ENCODE assay signal across 30 mouse cellular contexts in genomic region chr9:59526727-59527126, GRCm38 (mm10). TPM values are rescaled to one million over a fixed set of nuclear protein-coding genes. Genes with fewer than 3 reads are reported as not detected.
"Had no signal": no experiment of that assay in that cellular context is flagged by ENCODE, and none has a peak within 500 bp of the region (broad histone marks: within the 10 kb centered on the region; RNA-seq: fewer than 3 reads in every experiment).

No protein-coding gene starts in this region.

- H3K9me3 ChIP-seq: heart, embryonic 13.5 days; heart, embryonic 15.5 days; hindbrain, embryonic 13.5 days; intestine, embryonic 15.5 days; limb, embryonic 10.5 days; limb, embryonic 12.5 days had no signal

- H3K9ac ChIP-seq: heart, embryonic 13.5 days; heart, embryonic 15.5 days; hindbrain, embryonic 13.5 days; intestine, embryonic 15.5 days; limb, embryonic 12.5 days had no signal

- H3K27ac ChIP-seq: heart, adult 2 months; heart, embryonic 13.5 days; heart, embryonic 15.5 days; hindbrain, embryonic 13.5 days; intestine, embryonic 15.5 days; layer of hippocampus, adult 2 months; left cerebral cortex, adult 2 months; limb, embryonic 10.5 days; limb, embryonic 12.5 days had no signal

- H3K4me1 ChIP-seq: heart, embryonic 15.5 days; hindbrain, embryonic 13.5 days; intestine, embryonic 15.5 days; limb, embryonic 10.5 days; limb, embryonic 12.5 days had no signal

- H3K4me3 ChIP-seq: heart, adult 2 months; heart, embryonic 13.5 days; heart, embryonic 15.5 days; hindbrain, embryonic 13.5 days; intestine, embryonic 15.5 days; layer of hippocampus, adult 2 months; left cerebral cortex, adult 2 months; limb, embryonic 10.5 days; limb, embryonic 12.5 days had no signal

- H3K27me3 ChIP-seq: heart, embryonic 13.5 days; heart, embryonic 15.5 days; hindbrain, embryonic 13.5 days; intestine, embryonic 15.5 days; limb, embryonic 12.5 days had no signal

- ATAC-seq: hindbrain, embryonic 16.5 days; inflammation-experienced regulatory T-cells, adult 6 months; intestine, embryonic 15.5 days; intestine, postnatal 0 days had no signal

- DNase-seq: gastrocnemius, postnatal 10 days; gastrocnemius, postnatal 25 days; heart, adult 11 months; heart, adult 2 months; heart, postnatal 14 days; heart, postnatal 36 days; kidney, adult 18-20 months; kidney, adult 8-10 months; kidney, postnatal 10 days; kidney, postnatal 25 days; kidney, postnatal 4 days; liver had no signal

- H3K36me3 ChIP-seq: heart, embryonic 13.5 days; heart, embryonic 15.5 days; hindbrain, embryonic 13.5 days; intestine, embryonic 15.5 days; limb, embryonic 10.5 days; limb, embryonic 12.5 days had no signal

- H3K4me2 ChIP-seq: heart, embryonic 11.5 days; heart, embryonic 13.5 days; heart, embryonic 15.5 days; hindbrain, embryonic 13.5 days; intestine, embryonic 15.5 days; limb, embryonic 12.5 days; liver, embryonic 11.5 days had no signal

RNA-seq across cellular contexts. Expression of gene Tmem202, which starts 12.9 kb away (rescaled TPM):
- total RNA-seq: hematopoietic stem cell, adult 5-6 weeks had no signal
- polyA plus RNA-seq: inflammation-experienced regulatory T-cells, adult 6 months; intestine, embryonic 15.5 days; kidney, embryonic 14.5 days; kidney, embryonic 16.5 days; limb, embryonic 10.5 days had no signal

RNA-seq across cellular contexts. Expression of gene Celf6, which starts 51.0 kb away (rescaled TPM):
- total RNA-seq: gastrocnemius, adult 18-20 months; gastrocnemius, postnatal 10 days; gastrocnemius, postnatal 25 days; heart, adult 2 months; heart, postnatal 36 days; hematopoietic stem cell, adult 5-6 weeks had no signal
- polyA plus RNA-seq: heart, adult 2 months; heart, postnatal 0 days; inflammation-experienced regulatory T-cells, adult 6 months; kidney, embryonic 14.5 days; limb, embryonic 10.5 days had no signal
